Mouse (Mus musculus) forebrain, embryonic 11.5 days (tissue): ENCODE measurements around the gene Plekhj1. TPM values are rescaled to one million over a fixed set of nuclear protein-coding genes. Genes with fewer than 3 reads are reported as not detected.

Experiments
- ATAC-seq: fragments of 200-750 bp; cut with Nextera tagmentation; replicated peaks from 2 replicates; pipeline ENCODE4 v1.8.0; 2017; ENCODE audit warnings: moderate TSS enrichment; ENCODE audit not compliant: low FRiP score
- DNase-seq: peaks from one replicate; pipeline ENCODE4 v3.0.0-alpha.2; 2017; ENCODE audit warnings: low spot score
- H3K27ac ChIP-seq: fragments of 300-500 bp; sonication (generic); 2 replicates; pipeline ENCODE4 v1.5.1; 2014; ENCODE audit warnings: low read depth, low read length
- H3K27me3 ChIP-seq: fragments of 300-500 bp; sonication (generic); 2 replicates; pipeline ENCODE4 v1.6.1; 2014; ENCODE audit warnings: mild to moderate bottlenecking, low read length, mixed read lengths; ENCODE audit not compliant: control insufficient read depth, insufficient read depth
- H3K36me3 ChIP-seq: fragments of 300-500 bp; sonication (generic); 2 replicates; pipeline ENCODE4 v1.6.1; 2014; ENCODE audit warnings: mild to moderate bottlenecking, low read length, moderate library complexity, mixed read lengths; ENCODE audit not compliant: control insufficient read depth, insufficient read depth
- H3K4me1 ChIP-seq: fragments of 300-500 bp; sonication (generic); replicated peaks from 2 replicates; pipeline ENCODE4 v1.6.1; 2014; ENCODE audit warnings: low read length, mixed read lengths; ENCODE audit not compliant: control insufficient read depth, insufficient read depth
- H3K4me2 ChIP-seq: fragments of 300-500 bp; sonication (generic); 2 replicates; pipeline ENCODE4 v1.6.1; 2014; ENCODE audit warnings: low read depth, mild to moderate bottlenecking, low read length, moderate library complexity, mixed read lengths; ENCODE audit not compliant: severe bottlenecking
- H3K4me3 ChIP-seq: fragments of 300-500 bp; sonication (generic); 2 replicates; pipeline ENCODE4 v1.5.1; 2014; ENCODE audit warnings: low read depth, low read length
- H3K9ac ChIP-seq: fragments of 300-500 bp; sonication (generic); 2 replicates; pipeline ENCODE4 v1.6.1; 2014; ENCODE audit warnings: low read length
- H3K9me3 ChIP-seq: fragments of 300-500 bp; sonication (generic); 2 replicates; pipeline ENCODE4 v1.6.1; 2016; ENCODE audit warnings: low read length, mixed read lengths; ENCODE audit not compliant: control insufficient read depth
- WGBS: fragments of 180-500 bp; shearing (Covaris S2); extraction: QIAGEN DNeasy Blood & Tissue Kit; methylation state at CpG from one replicate; pipeline ENCODE4 v1.1.7; 2014; 5-methylcytosine and 5-hydroxymethylcytosine counted together
- polyA plus RNA-seq: library from polyadenylated mRNA; unstranded; fragments of >200 nt; fragmentation: Nextera tagmentation; extraction: Ambion mirVana; gene quantifications from 2 replicates; pipeline ENCODE4 v1.2.1, GENCODE M21; 2014

The Plekhj1 gene
- polyA plus RNA-seq, 1 experiment from 2014 or later, result 160 TPM

DNA sequence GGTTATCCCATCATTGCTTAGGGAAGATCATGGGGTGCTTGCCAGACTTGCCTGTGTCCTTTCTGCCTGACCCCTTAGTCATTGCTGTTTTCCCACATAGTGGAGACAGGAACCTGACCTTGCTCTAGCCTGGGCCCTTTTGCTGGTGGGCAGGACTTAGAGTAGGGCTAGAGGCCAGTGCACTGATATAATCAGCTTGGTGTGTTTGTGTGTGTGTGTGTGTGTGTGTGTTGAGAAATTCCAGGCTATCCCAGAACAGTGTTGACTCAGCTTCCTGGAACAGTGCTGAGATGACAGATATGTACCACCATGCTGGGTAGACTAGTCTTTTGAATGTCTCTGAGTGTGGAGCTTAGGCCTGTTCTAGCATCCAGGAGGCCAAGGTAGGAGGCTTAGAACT, 18.9 kb downstream of the Plekhj1 start:
- no peak overlapping the region for H3K9ac ChIP-seq
- no peak overlapping the region for H3K4me3 ChIP-seq
- no peaks in the 10 kb centered on the region for H3K9me3 ChIP-seq
- no peak for ATAC-seq
- H3K4me2 ChIP-seq, result no peak overlapping the region
- peaks cover 9% of the 10 kb centered on the region; the same call in 1 of the 2 replicates for H3K36me3 ChIP-seq
- no peak overlapping the region for H3K27ac ChIP-seq
- DNase-seq, result no peak
- no peaks in the 10 kb centered on the region for H3K4me1 ChIP-seq
- no peaks in the 10 kb centered on the region; the same call in 1 of the 2 replicates for H3K27me3 ChIP-seq

DNA sequence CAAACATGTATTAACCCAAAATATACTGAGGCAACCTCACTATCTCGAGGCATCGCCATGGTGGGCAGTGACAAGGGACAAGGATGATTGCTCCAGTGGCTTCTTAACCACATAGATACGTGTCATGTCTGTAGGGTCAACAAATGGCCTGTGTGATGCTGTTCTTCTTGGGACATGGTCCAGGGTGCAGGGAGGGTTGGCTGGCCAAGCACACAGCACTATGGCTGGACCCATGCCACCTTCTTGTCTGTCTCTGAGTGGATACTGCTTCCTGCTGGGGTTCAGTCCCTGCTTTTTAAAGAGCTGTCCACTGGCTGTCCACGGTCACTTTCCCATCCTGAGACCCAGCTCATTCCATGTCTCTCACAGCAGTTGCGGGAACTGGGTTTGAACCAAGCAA, 21.3 kb downstream of the Plekhj1 start:
- H3K9ac ChIP-seq, result no peak overlapping the region
- no peak overlapping the region for H3K4me3 ChIP-seq
- no peak overlapping the region for H3K4me2 ChIP-seq
- no peak for DNase-seq
- no peaks in the 10 kb centered on the region; the same call in 1 of the 2 replicates for H3K27me3 ChIP-seq
- H3K9me3 ChIP-seq, result no peaks in the 10 kb centered on the region
- H3K36me3 ChIP-seq, result peaks cover 4% of the 10 kb centered on the region; the same call in 1 of the 2 replicates
- no peak for ATAC-seq
- WGBS, result 97% methylated on average over 5 of the region's 5 CpGs
- H3K4me1 ChIP-seq, result no peaks in the 10 kb centered on the region
- H3K27ac ChIP-seq, result no peak overlapping the region

DNA sequence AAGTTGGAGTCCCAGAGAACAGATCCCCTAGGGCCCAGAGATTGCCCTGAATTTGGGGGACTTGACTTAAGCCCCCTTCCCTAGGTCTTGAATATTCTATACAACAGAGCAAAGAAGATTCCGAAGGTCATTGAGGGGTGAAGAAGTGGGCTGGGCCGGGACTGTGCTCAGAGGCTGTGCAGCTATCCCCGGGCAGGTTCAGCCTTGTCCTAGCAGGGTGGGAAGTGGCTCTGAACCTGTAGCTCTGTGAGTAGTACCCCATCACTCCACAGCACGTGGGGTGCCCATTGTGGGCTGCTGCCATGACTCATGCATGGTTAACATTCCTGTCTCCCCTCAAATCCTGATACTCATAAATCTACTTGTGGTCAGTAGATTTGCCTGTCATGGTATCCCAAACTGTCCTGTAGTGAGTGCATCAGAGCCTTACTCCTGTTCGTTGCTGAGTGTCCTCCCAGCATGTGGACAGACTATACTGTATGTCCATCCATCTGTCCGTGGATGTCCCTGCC, 22.0 kb downstream of the Plekhj1 start:
- WGBS, result 94% methylated on average over 6 of the region's 6 CpGs

GRCm38 (mm10) chr10:80775731-80776130, 22.7 kb downstream of the Plekhj1 start:
- DNase-seq (no peak), ATAC-seq (no peak)
- no peak overlapping the region for H3K27ac ChIP-seq
- H3K4me2 ChIP-seq, result no peak overlapping the region
- H3K4me3 ChIP-seq, result no peak overlapping the region
- H3K4me1 ChIP-seq, result no peaks in the 10 kb centered on the region
- H3K9me3 ChIP-seq, result no peaks in the 10 kb centered on the region
- peaks cover 11% of the 10 kb centered on the region; the same call in 1 of the 2 replicates for H3K36me3 ChIP-seq
- WGBS, result 87% methylated on average over 4 of the region's 4 CpGs
- no peak overlapping the region for H3K9ac ChIP-seq
- no peaks in the 10 kb centered on the region; the same call in 1 of the 2 replicates for H3K27me3 ChIP-seq

More for the DNA sequence above, 22.0 kb downstream of the Plekhj1 start:
- Histone ChIP-seq H3K4me1 (no peaks in the 10 kb centered on the region), H3K9me3 (no peaks in the 10 kb centered on the region), H3K27me3 (no peaks in the 10 kb centered on the region; the same call in 1 of the 2 replicates), H3K36me3 (peaks cover 5% of the 10 kb centered on the region; the same call in 1 of the 2 replicates), H3K9ac (no peak overlapping the region), H3K4me2 (no peak overlapping the region), H3K27ac (no peak overlapping the region), H3K4me3 (no peak overlapping the region)
- ATAC-seq (no peak), DNase-seq (no peak)

- H3K27me3 ChIP-seq, result no peaks in the 10 kb centered on the region; the same call in 1 of the 2 replicates
- no peaks in the 10 kb centered on the region for H3K4me1 ChIP-seq
- H3K27ac ChIP-seq, result no peak overlapping the region
- H3K4me2 ChIP-seq, result no peak overlapping the region
- no peak overlapping the region for H3K4me3 ChIP-seq
- no peak overlapping the region for H3K9ac ChIP-seq
- WGBS, result 93% methylated on average over 4 of the region's 4 CpGs
- H3K36me3 ChIP-seq, result peaks cover 11% of the 10 kb centered on the region; the same call in 1 of the 2 replicates
- no peaks in the 10 kb centered on the region for H3K9me3 ChIP-seq
- ATAC-seq (no peak), DNase-seq (no peak)
These were observed 23.4 kb downstream of the Plekhj1 start for GRCm38 (mm10) chr10:80774981-80775380.

- Histone ChIP-seq H3K27ac (no peak overlapping the region), H3K4me2 (no peak overlapping the region), H3K9me3 (no peaks in the 10 kb centered on the region), H3K4me1 (no peaks in the 10 kb centered on the region), H3K9ac (no peak overlapping the region), H3K4me3 (no peak overlapping the region), H3K36me3 (peaks cover 11% of the 10 kb centered on the region; the same call in 1 of the 2 replicates), H3K27me3 (no peaks in the 10 kb centered on the region; the same call in 1 of the 2 replicates)
- ATAC-seq, result no peak
- DNase-seq, result peak; percentile 84
- 52% methylated on average over 2 of the region's 2 CpGs for WGBS
These were observed 23.9 kb downstream of the Plekhj1 start for GRCm38 (mm10) chr10:80774549-80774948.

- H3K4me1 ChIP-seq, result no peaks in the 10 kb centered on the region
- peaks cover 11% of the 10 kb centered on the region; the same call in 1 of the 2 replicates for H3K36me3 ChIP-seq
- no peak overlapping the region for H3K9ac ChIP-seq
- no peak for DNase-seq
- H3K9me3 ChIP-seq, result no peaks in the 10 kb centered on the region
- 90% methylated on average over 5 of the region's 5 CpGs for WGBS
- no peaks in the 10 kb centered on the region; the same call in 1 of the 2 replicates for H3K27me3 ChIP-seq
- no peak overlapping the region for H3K4me3 ChIP-seq
- no peak overlapping the region for H3K4me2 ChIP-seq
- H3K27ac ChIP-seq, result no peak overlapping the region
- no peak for ATAC-seq
These were observed 24.6 kb downstream of the Plekhj1 start for GRCm38 (mm10) chr10:80773816-80774215.

DNA sequence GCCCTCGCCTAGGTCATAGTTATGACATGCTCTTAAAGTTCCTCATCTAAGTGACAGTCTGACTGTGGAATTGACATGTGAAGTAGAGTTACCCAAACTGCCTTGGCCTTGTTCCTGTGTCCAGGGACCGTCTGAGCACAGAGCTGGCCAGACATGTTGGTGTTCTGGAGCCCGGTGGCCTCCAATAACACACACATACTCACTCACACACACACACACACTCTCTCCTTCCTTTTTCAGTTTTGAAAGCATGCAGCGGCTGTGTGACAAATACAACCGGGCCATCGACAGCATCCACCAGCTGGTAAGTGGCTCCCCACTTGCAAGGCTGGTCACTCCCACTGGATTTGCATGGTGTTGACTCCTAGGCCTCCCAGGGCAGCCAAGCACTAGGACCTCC, 30.1 kb downstream of the Plekhj1 start:
- DNase-seq (no peak), ATAC-seq (no peak)
- WGBS, result 90% methylated on average over 6 of the region's 6 CpGs
- no peaks in the 10 kb centered on the region for H3K27me3 ChIP-seq
- peaks cover 10% of the 10 kb centered on the region; the same call in 1 of the 2 replicates for H3K36me3 ChIP-seq
- no peak overlapping the region for H3K4me3 ChIP-seq
- H3K4me1 ChIP-seq, result no peaks in the 10 kb centered on the region
- H3K27ac ChIP-seq, result no peak overlapping the region
- no peaks in the 10 kb centered on the region for H3K9me3 ChIP-seq
- H3K9ac ChIP-seq, result no peak overlapping the region
- H3K4me2 ChIP-seq, result no peak overlapping the region
